Mouse (Mus musculus) brown adipose tissue, adult 24 weeks (tissue): ENCODE results near the gene Cnot2. TPM values are rescaled to one million over a fixed set of nuclear protein-coding genes. Genes with fewer than 3 reads are reported as not detected.
"Not testable (repeated sequence)": the region's sequence is repeated elsewhere in the genome, so short reads cannot be mapped to it uniquely, and the experiment has no call there.

Experiments used
- H3K27ac ChIP-seq: fragments of 200-500 bp; replicated peaks from 2 replicates; pipeline ENCODE4 v1.5.1; 2012; ENCODE audit warnings: low read depth, mild to moderate bottlenecking, low read length
- H3K4me1 ChIP-seq: fragments of 200-500 bp; 2 replicates; pipeline ENCODE4 v1.6.1; 2012; ENCODE audit warnings: low read length, mixed read lengths; ENCODE audit not compliant: control insufficient read depth, insufficient read depth, insufficient read length
- H3K4me3 ChIP-seq: fragments of 200-500 bp; 2 replicates; pipeline ENCODE4 v1.5.1; 2012; ENCODE audit warnings: low read depth, mild to moderate bottlenecking, low read length, moderate library complexity; ENCODE audit not compliant: insufficient read depth
- polyA plus RNA-seq: library from polyadenylated mRNA; stranded (reverse); fragments of >200 nt; gene quantifications from 2 replicates; pipeline ENCODE4 v1.2.4, GENCODE M21; 2012; ENCODE audit not compliant: missing spikeins, insufficient read depth, insufficient read length

Cnot2 gene
- polyA plus RNA-seq, 1 experiment: 26.8 TPM

- Histone ChIP-seq H3K27ac (no peak overlapping the region), H3K4me1 (peaks cover 4% of the 10 kb centered on the region; the same call in 1 of the 2 replicates), H3K4me3 (no peak overlapping the region)
Measured at GRCm38 (mm10) chr10:116568539-116568938, 12.8 kb downstream of the Cnot2 start.

GRCm38 (mm10) chr10:116567491-116568405, 13.6 kb downstream of the Cnot2 start:
- Histone ChIP-seq H3K4me3 (no peak overlapping the region), H3K27ac (no peak overlapping the region), H3K4me1 (peaks cover 4% of the 10 kb centered on the region; the same call in 1 of the 2 replicates)

GRCm38 (mm10) chr10:116566492-116566891, 14.8 kb downstream of the Cnot2 start:
- not testable (repeated sequence) for H3K27ac ChIP-seq, H3K4me3 ChIP-seq, H3K4me1 ChIP-seq

GRCm38 (mm10) chr10:116564828-116565602, 16.3 kb downstream of the Cnot2 start:
- Histone ChIP-seq H3K27ac (no peak overlapping the region), H3K4me1 (peaks cover 8% of the 10 kb centered on the region; the same call in 1 of the 2 replicates)

DNA sequence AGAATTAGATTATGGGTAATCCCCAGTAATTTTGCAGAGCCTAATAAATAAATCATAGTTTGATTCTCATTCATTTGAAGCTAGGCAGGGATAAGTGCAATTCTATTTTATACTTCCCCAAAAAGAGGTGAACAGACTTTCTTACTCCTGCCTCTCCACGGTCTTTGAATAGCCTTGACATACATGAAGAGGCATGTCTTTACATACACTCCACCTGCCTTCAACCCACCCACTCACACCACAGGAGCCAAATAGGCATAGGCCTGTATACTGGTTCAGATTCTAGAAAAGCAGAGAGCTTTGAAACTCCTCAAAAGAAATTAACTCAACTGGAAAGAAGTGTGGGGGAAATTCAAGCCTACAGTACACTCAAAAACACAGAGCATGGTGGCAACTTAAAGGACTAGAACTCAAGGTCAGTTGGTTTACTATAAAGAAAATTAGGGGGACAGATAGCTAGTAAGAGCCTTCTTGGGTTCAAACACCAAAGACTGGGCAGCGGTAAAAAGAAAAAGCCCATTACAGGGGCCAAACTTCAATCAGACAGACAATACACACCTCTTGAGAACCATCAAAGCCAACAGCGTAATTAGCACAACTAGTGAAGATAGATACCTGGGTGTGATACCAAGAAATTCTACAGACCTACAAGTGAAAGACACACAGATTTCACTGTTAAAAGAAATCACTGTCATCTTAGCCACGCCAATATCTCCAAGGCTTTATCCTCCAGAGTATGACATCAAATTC, 18.4 kb downstream of the Cnot2 start:
- Histone ChIP-seq H3K4me1 (peaks cover 10% of the 10 kb centered on the region; the same call in 1 of the 2 replicates), H3K27ac (no peak overlapping the region; the same call in 1 of the 2 replicates), H3K4me3 (no peak overlapping the region)

More at GRCm38 (mm10) chr10:116564828-116565602, 16.3 kb downstream of the Cnot2 start:
- H3K4me3 ChIP-seq: no peak overlapping the region

- Histone ChIP-seq H3K4me1 (peaks cover 10% of the 10 kb centered on the region; the same call in 1 of the 2 replicates), H3K4me3 (no peak overlapping the region), H3K27ac (no peak overlapping the region)
Measured at GRCm38 (mm10) chr10:116562210-116562609, 19.1 kb downstream of the Cnot2 start.

DNA sequence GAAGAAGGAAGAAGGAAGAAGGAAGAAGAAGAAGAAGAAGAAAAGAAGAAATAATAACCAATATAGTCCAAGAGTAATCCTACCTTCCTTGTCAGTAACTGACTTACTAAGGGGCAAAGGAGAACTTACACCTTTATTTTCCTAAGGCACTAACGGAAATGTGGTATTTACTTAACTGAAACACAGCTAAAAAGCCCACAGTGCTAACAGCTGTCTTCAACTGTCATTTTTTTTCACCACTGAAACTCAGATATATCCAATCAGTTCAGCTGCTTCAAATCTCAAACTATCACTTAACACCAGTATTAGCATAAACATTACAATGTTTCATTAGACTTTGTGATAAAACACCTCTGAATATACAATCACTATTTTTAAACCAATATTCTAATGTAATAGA, 22.1 kb downstream of the Cnot2 start:
- Histone ChIP-seq H3K4me3 (no peak overlapping the region), H3K27ac (no peak overlapping the region), H3K4me1 (peaks cover 12% of the 10 kb centered on the region; the same call in 1 of the 2 replicates)

- H3K27ac ChIP-seq: no peak overlapping the region
- H3K4me1 ChIP-seq: peaks cover 15% of the 10 kb centered on the region; the same call in 1 of the 2 replicates
Measured at GRCm38 (mm10) chr10:116557166-116557565, 24.1 kb downstream of the Cnot2 start.

DNA sequence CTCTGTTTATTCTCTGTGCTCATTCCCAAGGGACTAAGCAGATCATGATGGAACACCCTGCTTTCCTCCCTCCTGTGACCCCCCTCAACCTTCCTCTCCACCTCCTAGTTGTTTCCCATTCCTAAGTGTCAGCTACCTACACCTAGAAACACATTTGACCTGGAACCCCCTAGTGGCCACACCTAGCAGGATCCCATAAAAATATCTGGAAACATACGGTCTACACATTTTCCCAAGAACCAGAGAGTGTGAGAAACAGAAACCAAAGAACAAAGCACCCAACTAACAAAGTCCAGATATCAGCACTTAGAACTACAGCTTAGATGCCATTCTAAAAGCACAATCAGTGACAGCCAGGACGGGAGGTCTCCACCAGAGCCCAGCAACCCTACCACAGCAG, 26.9 kb downstream of the Cnot2 start:
- H3K4me1 ChIP-seq: peaks cover 11% of the 10 kb centered on the region
- no peak overlapping the region for H3K27ac ChIP-seq
- H3K4me3 ChIP-seq: no peak overlapping the region

More at GRCm38 (mm10) chr10:116557166-116557565, 24.1 kb downstream of the Cnot2 start:
- no peak overlapping the region for H3K4me3 ChIP-seq

- H3K4me1 ChIP-seq: peaks cover 4% of the 10 kb centered on the region; the same call in 1 of the 2 replicates
- H3K4me3 ChIP-seq: no peak overlapping the region
- H3K27ac ChIP-seq: no peak overlapping the region
Measured at GRCm38 (mm10) chr10:116547958-116548357, 33.4 kb downstream of the Cnot2 start.

DNA sequence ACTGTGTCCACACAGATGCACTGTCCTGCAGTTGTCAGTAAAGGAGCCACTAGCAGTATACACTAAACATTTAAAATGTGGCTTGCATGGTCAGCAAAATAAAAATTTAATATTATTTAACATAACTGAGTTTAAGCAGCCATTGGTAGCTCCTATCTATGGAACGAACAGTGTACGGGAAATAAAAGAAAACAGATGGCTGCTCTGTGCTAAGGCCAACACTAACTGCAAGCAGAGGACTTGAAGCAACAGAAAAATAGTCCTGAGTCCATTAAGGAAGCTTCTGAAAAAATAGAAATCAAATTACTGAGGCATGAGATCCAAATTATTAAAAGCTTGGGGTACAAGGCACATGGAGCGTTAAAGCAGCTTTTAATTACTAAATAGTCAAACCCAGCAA, 35.1 kb downstream of the Cnot2 start:
- H3K4me1 ChIP-seq: peaks cover 2% of the 10 kb centered on the region; the same call in 1 of the 2 replicates
- H3K4me3 ChIP-seq: no peak overlapping the region
- H3K27ac ChIP-seq: no peak overlapping the region

GRCm38 (mm10) chr10:116543061-116543460, 38.2 kb downstream of the Cnot2 start:
- H3K27ac ChIP-seq: no peak overlapping the region

GRCm38 (mm10) chr10:116540750-116541149, 40.6 kb downstream of the Cnot2 start:
- H3K27ac ChIP-seq: no peak overlapping the region
- no peak overlapping the region for H3K4me3 ChIP-seq

More at GRCm38 (mm10) chr10:116543061-116543460, 38.2 kb downstream of the Cnot2 start:
- Histone ChIP-seq H3K4me3 (no peak overlapping the region), H3K4me1 (peaks cover 2% of the 10 kb centered on the region; the same call in 1 of the 2 replicates)

GRCm38 (mm10) chr10:116537495-116537894, 43.8 kb downstream of the Cnot2 start:
- H3K27ac ChIP-seq: no peak overlapping the region
- H3K4me1 ChIP-seq: peaks cover 2% of the 10 kb centered on the region; the same call in 1 of the 2 replicates
- H3K4me3 ChIP-seq: no peak overlapping the region

More at GRCm38 (mm10) chr10:116540750-116541149, 40.6 kb downstream of the Cnot2 start:
- peaks cover 2% of the 10 kb centered on the region; the same call in 1 of the 2 replicates for H3K4me1 ChIP-seq
